Mouse (Mus musculus) stomach, postnatal 0 days (tissue): Measurements from ENCODE around the gene Dhx37.

Experiments used
- CTCF ChIP-seq: IDR thresholded peaks from 2 replicates; pipeline ENCODE4 v1.5.1; 2016; ENCODE audit warnings: antibody characterized with exemption, low read depth, mild to moderate bottlenecking, moderate library complexity
- EP300 ChIP-seq: optimal IDR thresholded peaks from 2 replicates; pipeline ENCODE3; 2016; ENCODE audit warnings: antibody characterized with exemption

DNA sequence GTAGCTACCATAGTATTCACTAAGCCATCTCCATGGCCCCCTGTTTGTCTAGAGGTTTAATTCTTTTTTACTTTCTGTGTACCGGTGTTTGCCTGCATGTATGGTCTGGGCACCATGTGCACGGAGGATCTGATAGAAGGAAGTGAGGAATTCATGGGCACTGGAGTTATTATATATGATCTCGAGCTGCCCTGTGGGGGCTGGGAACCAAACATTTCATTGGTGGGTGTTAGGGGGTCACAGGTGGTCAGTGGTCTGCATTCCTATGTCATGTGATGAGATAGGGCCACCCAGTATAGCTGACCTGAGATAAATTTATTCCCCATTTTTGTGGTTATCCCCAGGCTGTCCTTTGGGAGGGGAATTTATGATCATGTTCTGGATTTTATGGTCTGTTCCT, 38.9 kb downstream of the Dhx37 start:
- no peak for TF ChIP-seq CTCF
- TF ChIP-seq EP300, result no peak
